Mouse (Mus musculus) embryonic facial prominence, embryonic 12.5 days (tissue): ENCODE measurements around the gene Cd101. TPM values are rescaled to one million over a fixed set of nuclear protein-coding genes. Genes with fewer than 3 reads are reported as not detected.

ENCODE experiments used
- ATAC-seq: fragments of 200-750 bp; cut with Nextera tagmentation; 2 replicates; pipeline ENCODE4 v1.8.0; 2017; ENCODE audit not compliant: insufficient number of reproducible peaks, insufficient read depth, low FRiP score, low TSS enrichment
- H3K27ac ChIP-seq: fragments of 300-500 bp; sonication (generic); 2 replicates; pipeline ENCODE4 v1.5.1; 2016; ENCODE audit warnings: mild to moderate bottlenecking
- H3K27me3 ChIP-seq: fragments of 300-500 bp; sonication (generic); 2 replicates; pipeline ENCODE4 v1.6.1; 2016; ENCODE audit warnings: mild to moderate bottlenecking, moderate library complexity
- H3K36me3 ChIP-seq: fragments of 300-500 bp; sonication (generic); 2 replicates; pipeline ENCODE4 v1.6.1; 2016; ENCODE audit warnings: mild to moderate bottlenecking
- H3K4me1 ChIP-seq: fragments of 300-500 bp; sonication (generic); 2 replicates; pipeline ENCODE4 v1.6.1; 2016
- H3K4me2 ChIP-seq: fragments of 300-500 bp; sonication (generic); replicated peaks from 2 replicates; pipeline ENCODE4 v1.6.1; 2016; ENCODE audit warnings: mild to moderate bottlenecking, moderate library complexity
- H3K4me3 ChIP-seq: fragments of 300-500 bp; sonication (generic); 2 replicates; pipeline ENCODE4 v1.5.1; 2016; ENCODE audit warnings: mild to moderate bottlenecking
- H3K9ac ChIP-seq: fragments of 300-500 bp; sonication (generic); 2 replicates; pipeline ENCODE4 v1.6.1; 2016; ENCODE audit warnings: mild to moderate bottlenecking, moderate library complexity
- H3K9me3 ChIP-seq: fragments of 300-500 bp; sonication (generic); 2 replicates; pipeline ENCODE4 v1.6.1; 2016; ENCODE audit warnings: mild to moderate bottlenecking, moderate library complexity
- WGBS: fragments of 180-500 bp; shearing (Covaris S2); methylation state at CpG from one replicate; pipeline ENCODE4 v1.1.7; 2016; 5-methylcytosine and 5-hydroxymethylcytosine counted together
- polyA plus RNA-seq: library from polyadenylated mRNA; unstranded; fragments of >200 nt; fragmentation: Nextera tagmentation; extraction: Ambion mirVana; gene quantifications from 2 replicates; pipeline ENCODE4 v1.2.1, GENCODE M21; 2016

The Cd101 gene
- polyA plus RNA-seq, 1 experiment from 2014 or later, result 0.06 TPM

DNA sequence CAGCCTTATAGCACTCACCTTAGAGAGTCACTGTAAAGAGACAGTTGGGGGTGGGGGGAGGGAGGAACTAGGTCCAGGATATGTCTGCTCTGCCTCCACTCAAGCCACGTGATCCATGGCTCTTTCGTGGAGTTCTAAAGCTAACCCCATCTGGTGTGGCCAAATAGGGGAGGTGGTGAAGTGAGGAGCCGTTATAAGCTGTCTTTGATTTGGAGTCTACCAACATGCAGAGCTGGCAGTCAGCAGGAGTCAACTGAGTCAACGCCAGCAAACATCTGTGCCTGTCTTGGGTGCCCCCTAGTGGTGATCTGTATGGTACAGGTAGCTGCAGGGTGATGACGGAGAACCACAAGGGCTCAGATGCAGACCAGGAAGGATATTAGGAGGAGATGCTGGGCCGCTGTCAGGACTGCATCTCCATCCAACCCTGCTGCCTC, 30.4 kb downstream of the Cd101 start:
- Histone ChIP-seq H3K27me3 (no peaks in the 10 kb centered on the region), H3K9ac (no peak overlapping the region), H3K4me1 (0 out of 2 replicates have a peak, but pooled peaks cover 3% of the 10 kb centered on the region), H3K27ac (no peak overlapping the region), H3K4me3 (no peak overlapping the region), H3K9me3 (no peaks in the 10 kb centered on the region), H3K4me2 (0 out of 2 replicates have a peak overlapping the region, but pooled peaks have one; percentile 26), H3K36me3 (no peaks in the 10 kb centered on the region)
- WGBS, result 17% methylated on average over 6 of the region's 6 CpGs
- no peak for ATAC-seq

- Histone ChIP-seq H3K4me1 (0 out of 2 replicates have a peak, but pooled peaks cover 3% of the 10 kb centered on the region), H3K4me2 (no peak overlapping the region), H3K27me3 (no peaks in the 10 kb centered on the region), H3K4me3 (no peak overlapping the region), H3K27ac (no peak overlapping the region), H3K36me3 (no peaks in the 10 kb centered on the region), H3K9me3 (no peaks in the 10 kb centered on the region), H3K9ac (no peak overlapping the region)
- ATAC-seq, result no peak
- 73% methylated on average over 10 of the region's 10 CpGs for WGBS
Measured at GRCm38 (mm10) chr3:100997785-100998570, 31.4 kb downstream of the Cd101 start.

GRCm38 (mm10) chr3:100994252-100994651, 35.1 kb downstream of the Cd101 start:
- Histone ChIP-seq H3K9me3 (no peaks in the 10 kb centered on the region), H3K27me3 (no peaks in the 10 kb centered on the region), H3K36me3 (no peaks in the 10 kb centered on the region), H3K4me2 (no peak overlapping the region), H3K9ac (no peak overlapping the region), H3K4me1 (0 out of 2 replicates have a peak, but pooled peaks cover 3% of the 10 kb centered on the region), H3K27ac (no peak overlapping the region), H3K4me3 (no peak overlapping the region)
- 60% methylated on average over 4 of the region's 4 CpGs for WGBS
- ATAC-seq, result no peak

GRCm38 (mm10) chr3:100993718-100994117, 35.6 kb downstream of the Cd101 start:
- no peaks in the 10 kb centered on the region for H3K27me3 ChIP-seq
- H3K4me1 ChIP-seq, result no peaks in the 10 kb centered on the region
- no peak overlapping the region for H3K4me2 ChIP-seq
- H3K27ac ChIP-seq, result no peak overlapping the region
- no peaks in the 10 kb centered on the region for H3K9me3 ChIP-seq
- no peak for ATAC-seq
- no peaks in the 10 kb centered on the region for H3K36me3 ChIP-seq
- H3K4me3 ChIP-seq, result no peak overlapping the region
- 76% methylated on average over 15 of the region's 15 CpGs for WGBS
- H3K9ac ChIP-seq, result no peak overlapping the region

DNA sequence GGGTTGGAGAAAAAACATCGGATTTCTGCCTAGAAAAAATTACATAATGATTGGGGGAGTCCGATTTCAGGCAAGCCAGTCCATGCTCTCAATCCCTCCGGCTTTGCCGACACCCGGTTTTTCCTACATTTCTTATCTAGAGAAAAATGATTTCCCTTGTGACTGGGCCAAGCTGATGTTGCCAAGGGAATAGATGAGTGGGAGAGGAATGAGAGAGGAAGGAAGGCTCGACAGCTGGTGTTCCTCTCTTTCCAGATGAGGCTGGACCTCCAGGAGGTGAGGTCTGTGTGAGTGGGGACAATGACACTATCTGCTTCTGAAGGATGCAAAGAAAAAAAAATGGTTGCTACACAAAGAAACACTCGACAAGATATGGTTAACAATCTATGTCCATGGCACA, 36.2 kb downstream of the Cd101 start:
- Histone ChIP-seq H3K9ac (no peak overlapping the region), H3K27ac (no peak overlapping the region), H3K27me3 (no peaks in the 10 kb centered on the region), H3K4me2 (no peak overlapping the region), H3K36me3 (no peaks in the 10 kb centered on the region), H3K4me1 (no peaks in the 10 kb centered on the region), H3K9me3 (no peaks in the 10 kb centered on the region), H3K4me3 (no peak overlapping the region)
- WGBS, result 71% methylated on average over 7 of the region's 7 CpGs
- ATAC-seq, result no peak

DNA sequence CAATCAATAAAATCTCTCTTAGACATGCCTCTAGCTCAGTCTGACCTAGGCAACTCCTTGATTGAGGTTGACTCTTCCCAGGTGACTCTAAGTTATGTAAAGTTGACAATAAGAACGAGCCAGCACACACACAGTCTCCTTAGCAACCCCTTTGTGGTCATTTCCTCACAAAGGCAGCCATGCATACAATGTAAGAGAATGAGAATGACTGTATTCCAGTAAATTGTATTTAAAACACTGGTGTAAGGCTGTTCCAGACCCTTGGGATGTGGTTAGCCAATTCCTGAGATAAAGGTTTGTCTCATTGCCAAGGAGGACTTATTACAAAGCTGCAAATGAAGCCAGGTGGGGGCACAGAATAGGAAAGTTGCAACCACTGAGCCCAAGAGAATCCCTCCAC, 39.1 kb downstream of the Cd101 start:
- WGBS, result 65% methylated on average over 1 of the region's 1 CpGs
- H3K27me3 ChIP-seq, result no peaks in the 10 kb centered on the region
- no peak overlapping the region for H3K9ac ChIP-seq
- H3K27ac ChIP-seq, result no peak overlapping the region
- no peaks in the 10 kb centered on the region for H3K4me1 ChIP-seq
- no peak overlapping the region for H3K4me3 ChIP-seq
- H3K4me2 ChIP-seq, result no peak overlapping the region
- no peaks in the 10 kb centered on the region for H3K9me3 ChIP-seq
- no peak for ATAC-seq
- H3K36me3 ChIP-seq, result no peaks in the 10 kb centered on the region

DNA sequence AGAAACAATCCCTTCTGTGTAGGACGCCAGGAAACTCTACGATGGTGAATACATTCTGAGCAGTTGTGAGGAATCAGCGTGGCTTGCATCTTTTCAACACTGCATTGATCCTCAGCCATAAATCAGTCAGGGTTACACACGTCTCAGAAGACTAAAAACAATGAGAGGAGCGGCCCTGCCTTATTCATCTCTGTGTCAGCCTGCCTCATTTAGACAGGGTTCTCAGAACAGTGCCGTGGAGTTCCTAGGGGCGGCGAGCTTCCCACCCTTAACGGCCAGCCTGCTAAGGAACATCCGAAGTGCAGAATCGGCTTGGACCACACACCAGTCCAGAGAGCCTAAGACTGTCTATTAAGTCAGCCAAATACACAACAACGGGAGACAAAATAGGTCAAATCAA, 39.9 kb downstream of the Cd101 start:
- H3K27me3 ChIP-seq, result no peaks in the 10 kb centered on the region

GRCm38 (mm10) chr3:100979290-100979689, 50.1 kb downstream of the Cd101 start:
- Histone ChIP-seq H3K27ac (no peak overlapping the region), H3K4me3 (no peak overlapping the region), H3K9me3 (no peaks in the 10 kb centered on the region), H3K4me1 (no peaks in the 10 kb centered on the region), H3K4me2 (no peak overlapping the region), H3K9ac (no peak overlapping the region), H3K36me3 (no peaks in the 10 kb centered on the region), H3K27me3 (no peaks in the 10 kb centered on the region)
- no peak for ATAC-seq
- WGBS, result 84% methylated on average over 8 of the region's 8 CpGs

More for the DNA sequence above, 39.9 kb downstream of the Cd101 start:
- H3K9me3 ChIP-seq, result no peaks in the 10 kb centered on the region
- WGBS, result 72% methylated on average over 12 of the region's 12 CpGs
- H3K4me1 ChIP-seq, result no peaks in the 10 kb centered on the region
- H3K36me3 ChIP-seq, result no peaks in the 10 kb centered on the region
- H3K4me3 ChIP-seq, result no peak overlapping the region
- H3K9ac ChIP-seq, result no peak overlapping the region
- H3K27ac ChIP-seq, result no peak overlapping the region
- H3K4me2 ChIP-seq, result no peak overlapping the region
- ATAC-seq, result no peak

DNA sequence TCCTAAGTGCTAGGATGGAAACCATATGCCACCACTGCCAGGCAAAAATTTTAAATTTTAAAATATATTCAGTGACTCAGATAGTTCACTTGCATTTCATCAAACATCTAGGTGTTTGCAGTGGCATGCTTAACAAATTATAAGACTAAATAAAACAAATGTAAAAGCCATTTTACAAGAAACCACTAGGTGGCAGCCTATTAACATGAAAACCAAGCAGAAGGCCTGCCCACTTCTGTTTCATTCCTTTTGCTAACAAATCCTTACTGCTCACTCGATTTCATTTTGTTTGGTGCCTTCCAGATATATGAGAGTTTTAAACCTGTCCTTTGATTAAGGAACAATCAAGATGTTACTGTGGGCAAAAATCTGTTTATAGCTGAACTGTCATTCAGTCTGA, 55.5 kb downstream of the Cd101 start:
- 4% methylated on average over 1 of the region's 1 CpGs for WGBS
- H3K36me3 ChIP-seq, result no peaks in the 10 kb centered on the region
- peaks cover 4% of the 10 kb centered on the region; the same call in 1 of the 2 replicates for H3K4me1 ChIP-seq
- no peak overlapping the region for H3K4me3 ChIP-seq
- H3K27me3 ChIP-seq, result no peaks in the 10 kb centered on the region
- no peak overlapping the region for H3K9ac ChIP-seq
- ATAC-seq, result no peak
- H3K9me3 ChIP-seq, result no peaks in the 10 kb centered on the region
- H3K4me2 ChIP-seq, result no peak overlapping the region
- no peak overlapping the region for H3K27ac ChIP-seq

- Histone ChIP-seq H3K9me3 (no peaks in the 10 kb centered on the region), H3K4me2 (peak within 1 kb of the TSS; percentile 79), H3K36me3 (no peaks in the 10 kb centered on the region), H3K4me1 (peaks cover 7% of the 10 kb centered on the region; the same call in 1 of the 2 replicates), H3K27ac (no peak within 1 kb of the TSS), H3K9ac (peak within 1 kb of the TSS; percentile 72), H3K27me3 (no peaks in the 10 kb centered on the region), H3K4me3 (peak within 1 kb of the TSS; percentile 71)
- under 1% methylated on average over 40 of the region's 40 CpGs for WGBS
- ATAC-seq, result peak; percentile 96
Measured at GRCm38 (mm10) chr3:100969176-100969917, 60.0 kb downstream of the Cd101 start, which contains the start of gene Ttf2. Gene Ttf2 (minus strand): TSS chr3:100969663.

DNA sequence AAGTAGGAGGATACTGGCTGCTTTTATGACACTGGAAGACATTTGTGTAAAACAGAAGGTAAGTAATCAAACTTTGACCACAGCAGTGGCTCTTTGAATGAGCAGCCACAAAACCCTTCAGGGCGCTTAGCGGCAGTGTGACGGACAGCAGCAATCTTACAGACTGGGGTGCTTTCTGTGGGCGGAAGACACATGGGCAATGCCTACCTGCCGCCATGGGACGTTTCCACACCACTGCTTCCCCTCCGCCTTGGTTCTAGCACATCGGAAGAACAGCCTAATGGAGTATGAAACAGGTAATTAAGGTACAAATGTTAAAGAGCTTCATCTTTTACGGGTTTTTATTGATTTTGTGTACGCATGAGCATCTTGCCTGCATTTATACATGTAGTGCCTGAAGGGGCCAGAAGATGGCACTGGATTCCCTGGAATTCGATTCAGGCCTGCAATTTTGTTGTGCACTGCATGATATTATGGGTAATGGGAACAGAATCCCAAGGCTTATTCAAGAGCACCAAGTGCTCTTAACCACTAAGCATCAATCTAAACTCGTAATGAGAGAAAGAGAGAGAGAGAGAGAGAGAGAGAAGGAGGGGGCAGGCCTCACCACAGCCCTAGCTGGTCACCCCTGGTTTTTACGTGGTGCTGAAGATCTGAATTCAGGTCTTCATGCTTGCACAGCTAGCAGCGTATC, 65.4 kb downstream of the Cd101 start:
- H3K9me3 ChIP-seq, result no peaks in the 10 kb centered on the region
- 83% methylated on average over 14 of the region's 14 CpGs for WGBS
- no peaks in the 10 kb centered on the region for H3K27me3 ChIP-seq
- H3K9ac ChIP-seq, result no peak overlapping the region
- no peak overlapping the region for H3K27ac ChIP-seq
- H3K4me3 ChIP-seq, result no peak overlapping the region
- H3K4me1 ChIP-seq, result peaks cover 4% of the 10 kb centered on the region; the same call in 1 of the 2 replicates
- peaks cover 40% of the 10 kb centered on the region for H3K36me3 ChIP-seq
- ATAC-seq, result no peak
- no peak overlapping the region for H3K4me2 ChIP-seq
